Mouse (Mus musculus): ENCODE measurements around the gene Gm49403. TPM values are rescaled to one million over a fixed set of nuclear protein-coding genes. Genes with fewer than 3 reads are reported as not detected.

Gene Gm49403
- polyA plus RNA-seq, 1 experiment, result not detected

- Histone ChIP-seq H3K36me3 (ENCODE audit: control insufficient read depth, insufficient read depth, low read length, poor library complexity, severe bottlenecking) (peaks cover 7% of the 10 kb centered on the region), H3K4me1 (ENCODE audit: control insufficient read depth, insufficient read depth, low read length) (peaks cover 2% of the 10 kb centered on the region), H3K4me3 (ENCODE audit: low read depth, low read length) (peak within 1 kb of the TSS; percentile 62), H3K27ac (ENCODE audit: insufficient read depth, low read length) (peak within 1 kb of the TSS; percentile 58), H3K27me3 (ENCODE audit: control insufficient read depth, insufficient read depth, low read length, poor library complexity, severe bottlenecking) (no peaks in the 10 kb centered on the region), H3K9ac (ENCODE audit: low read depth, poor library complexity, severe bottlenecking) (peak within 1 kb of the TSS; percentile 66), H3K9me3 (replicated peaks; ENCODE audit: control insufficient read depth, insufficient read depth, low read length, poor library complexity, severe bottlenecking) (no peaks in the 10 kb centered on the region)
- TF ChIP-seq POLR2A (IDR thresholded peaks at IDR 0.05; ENCODE audit: insufficient read depth, low read length), result peak; percentile 9
- no peak for TF ChIP-seq CTCF (IDR thresholded peaks at IDR 0.05; ENCODE audit: low read depth, low read length)
- TF ChIP-seq EP300 (IDR thresholded peaks at IDR 0.05; ENCODE audit: insufficient read depth, low read depth, low read length), result no peak
Observed at GRCm38 (mm10) chr19:8850402-8850901, 33.3 kb upstream of the Gm49403 start, which contains the start of gene Lrrn4cl. Gene Lrrn4cl (plus strand): TSS chr19:8850768.

GRCm38 (mm10) chr19:8851639-8852038, 32.1 kb upstream of the Gm49403 start:
- Histone ChIP-seq H3K36me3 (ENCODE audit: control insufficient read depth, insufficient read depth, low read length, poor library complexity, severe bottlenecking) (peaks cover 2% of the 10 kb centered on the region), H3K27ac (ENCODE audit: insufficient read depth, low read length) (no peak overlapping the region), H3K9ac (ENCODE audit: low read depth, poor library complexity, severe bottlenecking) (0 out of 2 replicates have a peak overlapping the region, but pooled peaks have one; percentile 9), H3K27me3 (ENCODE audit: control insufficient read depth, insufficient read depth, low read length, poor library complexity, severe bottlenecking) (no peaks in the 10 kb centered on the region), H3K4me3 (ENCODE audit: low read depth, low read length) (peak overlapping the region; percentile 46), H3K9me3 (replicated peaks; ENCODE audit: control insufficient read depth, insufficient read depth, low read length, poor library complexity, severe bottlenecking) (no peaks in the 10 kb centered on the region), H3K4me1 (ENCODE audit: control insufficient read depth, insufficient read depth, low read length) (peaks cover 2% of the 10 kb centered on the region)
- peak; percentile 47 for TF ChIP-seq CTCF (IDR thresholded peaks at IDR 0.05; ENCODE audit: low read depth, low read length)
- no peak for TF ChIP-seq EP300 (IDR thresholded peaks at IDR 0.05; ENCODE audit: insufficient read depth, low read depth, low read length)

- Histone ChIP-seq H3K4me3 (ENCODE audit: low read depth, low read length) (peak overlapping the region; percentile 46), H3K27ac (ENCODE audit: insufficient read depth, low read length) (no peak overlapping the region), H3K4me1 (ENCODE audit: control insufficient read depth, insufficient read depth, low read length) (peaks cover 2% of the 10 kb centered on the region), H3K9ac (ENCODE audit: low read depth, poor library complexity, severe bottlenecking) (0 out of 2 replicates have a peak overlapping the region, but pooled peaks have one; percentile 9), H3K9me3 (replicated peaks; ENCODE audit: control insufficient read depth, insufficient read depth, low read length, poor library complexity, severe bottlenecking) (no peaks in the 10 kb centered on the region), H3K36me3 (ENCODE audit: control insufficient read depth, insufficient read depth, low read length, poor library complexity, severe bottlenecking) (no peaks in the 10 kb centered on the region), H3K27me3 (ENCODE audit: control insufficient read depth, insufficient read depth, low read length, poor library complexity, severe bottlenecking) (no peaks in the 10 kb centered on the region)
- TF ChIP-seq EP300 (IDR thresholded peaks at IDR 0.05; ENCODE audit: insufficient read depth, low read depth, low read length) (no peak), POLR2A (IDR thresholded peaks at IDR 0.05; ENCODE audit: insufficient read depth, low read length) (no peak), CTCF (IDR thresholded peaks at IDR 0.05; ENCODE audit: low read depth, low read length) (no peak)
Observed at GRCm38 (mm10) chr19:8852236-8852928, 31.3 kb upstream of the Gm49403 start.

- Histone ChIP-seq H3K27me3 (ENCODE audit: control insufficient read depth, insufficient read depth, low read length, poor library complexity, severe bottlenecking) (no peaks in the 10 kb centered on the region), H3K36me3 (ENCODE audit: control insufficient read depth, insufficient read depth, low read length, poor library complexity, severe bottlenecking) (no peaks in the 10 kb centered on the region), H3K4me1 (ENCODE audit: control insufficient read depth, insufficient read depth, low read length) (no peaks in the 10 kb centered on the region), H3K4me3 (ENCODE audit: low read depth, low read length) (no peak overlapping the region), H3K9me3 (replicated peaks; ENCODE audit: control insufficient read depth, insufficient read depth, low read length, poor library complexity, severe bottlenecking) (no peaks in the 10 kb centered on the region), H3K27ac (ENCODE audit: insufficient read depth, low read length) (no peak overlapping the region), H3K9ac (ENCODE audit: low read depth, poor library complexity, severe bottlenecking) (no peak overlapping the region)
- no peak for TF ChIP-seq POLR2A (IDR thresholded peaks at IDR 0.05; ENCODE audit: insufficient read depth, low read length)
- TF ChIP-seq CTCF (IDR thresholded peaks at IDR 0.05; ENCODE audit: low read depth, low read length), result no peak
- TF ChIP-seq EP300 (IDR thresholded peaks at IDR 0.05; ENCODE audit: insufficient read depth, low read depth, low read length), result no peak
Observed at GRCm38 (mm10) chr19:8853117-8853516, 30.6 kb upstream of the Gm49403 start.

- Histone ChIP-seq H3K4me3 (ENCODE audit: low read depth, low read length) (no peak overlapping the region), H3K27me3 (ENCODE audit: control insufficient read depth, insufficient read depth, low read length, poor library complexity, severe bottlenecking) (no peaks in the 10 kb centered on the region), H3K4me1 (ENCODE audit: control insufficient read depth, insufficient read depth, low read length) (no peaks in the 10 kb centered on the region), H3K27ac (ENCODE audit: insufficient read depth, low read length) (no peak overlapping the region), H3K36me3 (ENCODE audit: control insufficient read depth, insufficient read depth, low read length, poor library complexity, severe bottlenecking) (no peaks in the 10 kb centered on the region), H3K9me3 (replicated peaks; ENCODE audit: control insufficient read depth, insufficient read depth, low read length, poor library complexity, severe bottlenecking) (no peaks in the 10 kb centered on the region), H3K9ac (ENCODE audit: low read depth, poor library complexity, severe bottlenecking) (no peak overlapping the region)
- TF ChIP-seq POLR2A (IDR thresholded peaks at IDR 0.05; ENCODE audit: insufficient read depth, low read length) (no peak), EP300 (IDR thresholded peaks at IDR 0.05; ENCODE audit: insufficient read depth, low read depth, low read length) (no peak), CTCF (IDR thresholded peaks at IDR 0.05; ENCODE audit: low read depth, low read length) (peak; percentile 82)
Observed at GRCm38 (mm10) chr19:8857689-8858088, 26.0 kb upstream of the Gm49403 start.

DNA sequence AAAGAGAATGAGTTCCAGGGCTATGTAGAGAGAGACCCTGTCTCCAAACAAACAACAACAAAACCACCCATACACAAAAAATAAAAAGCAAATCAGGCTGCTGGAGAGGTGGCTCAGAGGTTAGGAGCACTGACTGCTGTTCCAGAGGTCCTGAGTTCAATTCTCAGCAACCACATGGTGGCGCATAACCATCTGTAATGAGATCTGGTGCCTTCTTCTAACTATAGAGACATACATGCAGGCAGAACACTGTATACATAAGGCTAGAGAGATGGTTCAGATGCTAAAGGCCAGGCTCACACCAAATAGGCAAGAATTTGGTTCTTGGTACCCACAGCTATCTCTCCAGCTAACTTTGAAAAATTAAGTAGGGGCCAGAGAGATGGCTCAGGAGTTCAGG, 24.7 kb upstream of the Gm49403 start:
- TF ChIP-seq CTCF (IDR thresholded peaks at IDR 0.05; ENCODE audit: low read depth, low read length) (peak; percentile 37), EP300 (IDR thresholded peaks at IDR 0.05; ENCODE audit: insufficient read depth, low read depth, low read length) (no peak)
- no peaks in the 10 kb centered on the region for H3K27me3 ChIP-seq (ENCODE audit: control insufficient read depth, insufficient read depth, low read length, poor library complexity, severe bottlenecking)
- no peak overlapping the region for H3K4me3 ChIP-seq (ENCODE audit: low read depth, low read length)
- no peaks in the 10 kb centered on the region for H3K9me3 ChIP-seq (replicated peaks; ENCODE audit: control insufficient read depth, insufficient read depth, low read length, poor library complexity, severe bottlenecking)
- H3K36me3 ChIP-seq (ENCODE audit: control insufficient read depth, insufficient read depth, low read length, poor library complexity, severe bottlenecking), result no peaks in the 10 kb centered on the region
- no peak overlapping the region for H3K27ac ChIP-seq (ENCODE audit: insufficient read depth, low read length)
- H3K4me1 ChIP-seq (ENCODE audit: control insufficient read depth, insufficient read depth, low read length), result no peaks in the 10 kb centered on the region
- H3K9ac ChIP-seq (ENCODE audit: low read depth, poor library complexity, severe bottlenecking), result no peak overlapping the region
